In the genomic region with DNA sequence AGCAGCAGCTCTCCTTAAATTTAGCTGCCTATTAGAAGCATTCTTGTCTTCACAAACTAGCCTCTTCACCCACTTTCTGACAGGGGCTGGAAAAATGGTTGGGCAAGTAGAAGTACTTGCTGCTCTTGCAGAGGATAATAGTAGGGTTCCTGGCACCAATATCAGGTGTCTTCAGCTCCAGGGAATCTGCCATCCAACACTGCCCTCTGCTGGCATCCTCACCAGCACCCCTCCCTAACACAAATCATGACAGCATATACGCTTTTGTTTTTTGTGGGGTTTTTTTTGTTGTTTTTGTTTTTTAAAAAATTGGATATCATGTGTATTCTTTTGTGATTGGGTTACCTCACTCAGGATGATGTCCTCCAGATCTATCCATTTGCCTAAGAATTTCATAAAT, we compare ENCODE assay signal across 9 mouse cellular contexts.
A peak's percentile ranks its signal among the peaks of the same experiment; 100 is the strongest.
DNase-seq lines count a peak whose midpoint lies in the region; ATAC-seq and TF ChIP-seq lines count a peak whose summit lies in the region.
"Had no signal": no experiment of that assay in that cellular context is flagged by ENCODE, and none has a peak within 500 bp of the region (broad histone marks: within the 10 kb centered on the region; RNA-seq: fewer than 3 reads in every experiment).

No protein-coding gene starts in this region.

- no peak overlapping the region for H3K4me2 ChIP-seq in lung, embryonic 14.5 days
- H3K4me2 ChIP-seq in hindbrain, embryonic 11.5 days (replicated peaks; ENCODE audit: low read depth, low read length): no peak overlapping the region

- ATAC-seq in lung, embryonic 14.5 days (ENCODE audit: insufficient read depth): no peak
- ATAC-seq in hindbrain, embryonic 11.5 days (ENCODE audit: low FRiP score): no peak
- ATAC-seq: hindbrain, embryonic 16.5 days had no signal

- peak; percentile 26 to 67 (median 52); a peak in 5 of 6 replicates for TF ChIP-seq CTCF in MEL (IDR thresholded peaks at IDR 0.05 in 2 of 3, conservative IDR thresholded peaks at IDR 0.05 in 1 of 3; ENCODE audit: control insufficient read depth in 1 of 3, insufficient read depth in 1 of 3, low read depth in 2 of 3, low read length in 3 of 3, poor library complexity in 1 of 3, severe bottlenecking in 1 of 3)
- peak; percentile 12; the same call in 1 of the 2 replicates for TF ChIP-seq CTCF in lung, embryonic 14.5 days (IDR thresholded peaks at IDR 0.05; ENCODE audit: low read depth)

- H3K4me1 ChIP-seq in MEL (ENCODE audit: control insufficient read depth in 1 of 2, insufficient read depth in 2 of 2, low read length in 2 of 2): peaks cover 0 to 5% of the 10 kb centered on the region in 2 experiments; a peak in 2 of 4 replicates
- H3K4me1 ChIP-seq in lung, embryonic 14.5 days (ENCODE audit: insufficient read depth): no peaks in the 10 kb centered on the region
- no peaks in the 10 kb centered on the region for H3K4me1 ChIP-seq in hindbrain, embryonic 11.5 days (replicated peaks; ENCODE audit: control insufficient read depth, insufficient read depth, low read length)

- no peaks in the 10 kb centered on the region for H3K9me3 ChIP-seq in MEL (replicated peaks; ENCODE audit: insufficient read depth, low read length)
- H3K9me3 ChIP-seq in lung, embryonic 14.5 days (ENCODE audit: low read depth, low read length): no peaks in the 10 kb centered on the region
- no peaks in the 10 kb centered on the region for H3K9me3 ChIP-seq in hindbrain, embryonic 11.5 days (ENCODE audit: control insufficient read depth, low read length)

- peak; percentile 7 for DNase-seq in gastrocnemius, postnatal 14 days
- DNase-seq in gastrocnemius, postnatal 4 days (ENCODE audit: low spot score in 2 of 2): no peak
- peak; percentile 47 for DNase-seq in 416B (ENCODE audit: low read depth)
- peak; percentile 45 for DNase-seq in MEL (ENCODE audit: low read depth, low spot score)
- DNase-seq in lung, embryonic 14.5 days: no peak
- no peak for DNase-seq in hindbrain, embryonic 11.5 days (ENCODE audit: low spot score)
- DNase-seq in urinary bladder, postnatal 25 days (ENCODE audit: low spot score): no peak
- DNase-seq in yolk sac, embryonic 10.5 days (ENCODE audit: low spot score): no peak

- H3K27ac ChIP-seq in MEL (ENCODE audit: control insufficient read depth, low read depth, low read length): no peak overlapping the region
- H3K27ac ChIP-seq in lung, embryonic 14.5 days (ENCODE audit: low read depth): no peak overlapping the region
- H3K27ac ChIP-seq in hindbrain, embryonic 11.5 days (ENCODE audit: low read depth, low read length): no peak overlapping the region

- no peaks in the 10 kb centered on the region; a peak in 1 of 4 replicates for H3K36me3 ChIP-seq in MEL (ENCODE audit: control insufficient read depth in 1 of 2, insufficient read depth in 2 of 2, low read length in 2 of 2)
- H3K36me3 ChIP-seq in lung, embryonic 14.5 days (ENCODE audit: insufficient read depth): no peaks in the 10 kb centered on the region
- H3K36me3 ChIP-seq in hindbrain, embryonic 11.5 days (ENCODE audit: control insufficient read depth, insufficient read depth, low read length): no peaks in the 10 kb centered on the region

- no peak for TF ChIP-seq EP300 in MEL (IDR thresholded peaks at IDR 0.05; ENCODE audit: low read depth in 1 of 2, low read length in 2 of 2)

- no peak overlapping the region for H3K9ac ChIP-seq in MEL (ENCODE audit: control insufficient read depth, low read depth, low read length, poor library complexity, severe bottlenecking)
- H3K9ac ChIP-seq in lung, embryonic 14.5 days: no peak overlapping the region
- no peak overlapping the region for H3K9ac ChIP-seq in hindbrain, embryonic 11.5 days (ENCODE audit: low read depth, low read length)

- TF ChIP-seq POLR2A in MEL (IDR thresholded peaks at IDR 0.05; ENCODE audit: control insufficient read depth in 1 of 2, insufficient read depth in 1 of 2, low read depth in 1 of 2, low read length in 2 of 2, poor library complexity in 1 of 2): no peak

- H3K4me3 ChIP-seq in MEL (ENCODE audit: control insufficient read depth in 1 of 2, insufficient read depth in 1 of 2, low read depth in 2 of 2, low read length in 2 of 2): no peak overlapping the region
- H3K4me3 ChIP-seq in lung, embryonic 14.5 days (ENCODE audit: low read depth, low read length): no peak overlapping the region
- H3K4me3 ChIP-seq in hindbrain, embryonic 11.5 days (ENCODE audit: low read depth, low read length): no peak overlapping the region

- 100% methylated on average over 1 of the region's 1 CpGs for WGBS in lung, embryonic 14.5 days
- WGBS in hindbrain, embryonic 11.5 days: 88% methylated on average over 1 of the region's 1 CpGs

- intact Hi-C loops in gastrocnemius, postnatal 14 days (cut with DNase I; ENCODE audit: low total_unique reads): no loop called here

- H3K27me3 ChIP-seq in MEL (ENCODE audit: control insufficient read depth in 1 of 2, insufficient read depth in 2 of 2, low read length in 2 of 2): no peaks in the 10 kb centered on the region
- no peaks in the 10 kb centered on the region for H3K27me3 ChIP-seq in lung, embryonic 14.5 days (ENCODE audit: insufficient read depth, low read length)
- H3K27me3 ChIP-seq in hindbrain, embryonic 11.5 days (ENCODE audit: control insufficient read depth, insufficient read depth, low read length): no peaks in the 10 kb centered on the region

- peak; percentile 42 for TF ChIP-seq RAD21 in MEL (IDR thresholded peaks at IDR 0.05; ENCODE audit: low read depth, low read length)

- H3K79me2 ChIP-seq in MEL (ENCODE audit: control insufficient read depth, insufficient read depth, low read length, poor library complexity): no peaks in the 10 kb centered on the region

TF ChIP-seq in MEL, 35 proteins besides CTCF, POLR2A, EP300 and RAD21:
- no peak for TF ChIP-seq SIN3A (IDR thresholded peaks at IDR 0.05; ENCODE audit: low read length)
- TF ChIP-seq SMC3 (IDR thresholded peaks at IDR 0.05; ENCODE audit: low read depth, low read length): peak; percentile 35
- no peak for TF ChIP-seq KAT2A (conservative IDR thresholded peaks at IDR 0.05; ENCODE audit: low read depth, low read length)
- no peak for TF ChIP-seq MAZ (IDR thresholded peaks at IDR 0.05; ENCODE audit: low read depth, low read length)
- TF ChIP-seq MAFK (IDR thresholded peaks at IDR 0.05; ENCODE audit: borderline replicate concordance, low read depth, low read length): no peak
- TF ChIP-seq GABPA (IDR thresholded peaks at IDR 0.05; ENCODE audit: low read depth, low read length): no peak
- TF ChIP-seq POLR2AphosphoS2 (IDR thresholded peaks at IDR 0.05; ENCODE audit: low read length): no peak
- TF ChIP-seq POLR2AphosphoS5 (IDR thresholded peaks at IDR 0.05; ENCODE audit: borderline replicate concordance, low read depth, low read length): no peak
- no peak for TF ChIP-seq NELFE (IDR thresholded peaks at IDR 0.05; ENCODE audit: low read depth, low read length)
TF ChIP-seq in MEL: peak in this region for 1.

Comparison
In these comparisons a context has a peak if more than half of its experiments do, and no peak if none do; other contexts are left out.
1. DNase-seq: peak in gastrocnemius, postnatal 14 days (single experiment), 416B (single experiment) and MEL (single experiment); none in gastrocnemius, postnatal 4 days (0 of 2), lung, embryonic 14.5 days (single experiment), hindbrain, embryonic 11.5 days (single experiment), urinary bladder, postnatal 25 days (single experiment) and yolk sac, embryonic 10.5 days (single experiment).